Mouse (Mus musculus): ENCODE results near the gene Gm21746. TPM values are rescaled to one million over a fixed set of nuclear protein-coding genes. Genes with fewer than 3 reads are reported as not detected.
"Not testable (repeated sequence)": the region's sequence is repeated elsewhere in the genome, so short reads cannot be mapped to it uniquely, and the experiment has no call there.

Gm21746 gene
- not detected in 2 replicates for total RNA-seq (2014; fragmentation: Nextera tagmentation)
- not detected in 2 replicates for total RNA-seq (2017)
- not detected in 2 replicates for polyA plus RNA-seq (2012)

GRCm38 (mm10) chrY:6237895-6238294 is at the start of gene Gm21746:
Gene Gm21746, minus strand, starts transcription at chrY:6237995.
- not testable (repeated sequence) for H3K9me3 ChIP-seq (replicated peaks); ATAC-seq (ENCODE audit: extremely low read depth, insufficient number of reproducible peaks, low FRiP score, poor library complexity, severe bottlenecking); H3K27me3 ChIP-seq (ENCODE audit: insufficient read depth, low read length); H3K4me3 ChIP-seq (ENCODE audit: low read depth, low read length); H3K36me3 ChIP-seq (replicated peaks); DNase-seq (ENCODE audit: low spot score); H3K4me1 ChIP-seq (ENCODE audit: insufficient read depth, low read depth, low read length)

DNA sequence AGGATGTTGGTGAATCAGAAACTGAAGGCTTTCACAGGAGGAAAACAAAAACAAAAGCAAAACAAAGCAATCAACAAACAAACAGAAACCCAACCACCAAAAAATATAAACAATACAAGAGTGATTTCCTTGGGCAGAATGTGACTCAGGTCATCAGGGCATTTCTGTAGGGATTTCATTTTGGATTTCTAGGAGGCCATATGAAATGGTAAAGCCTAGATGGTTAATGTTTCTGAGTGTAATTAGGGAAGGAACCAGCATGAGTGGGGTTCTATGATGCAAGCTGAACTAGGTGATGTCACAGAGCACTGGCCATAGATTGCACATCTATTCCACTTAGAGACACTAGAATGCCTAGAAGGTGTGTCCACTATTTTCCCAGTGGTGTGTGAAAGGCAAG is 29.0 kb upstream of the Gm21746 start, which contains the start of gene Gm20873:
Gm20873 (plus strand) TSS at position 301 of the 400 bp plus-strand sequence.
- H3K4me3 ChIP-seq (ENCODE audit: low read depth, low read length); H3K9me3 ChIP-seq (replicated peaks); H3K36me3 ChIP-seq (replicated peaks); DNase-seq (ENCODE audit: low spot score); ATAC-seq (ENCODE audit: extremely low read depth, insufficient number of reproducible peaks, low FRiP score, poor library complexity, severe bottlenecking); H3K27me3 ChIP-seq (ENCODE audit: insufficient read depth, low read length); H3K4me1 ChIP-seq (ENCODE audit: insufficient read depth, low read depth, low read length): not testable (repeated sequence)

Other genes starting within 250 kb of the Gm21746 start
- gene Gm20873, start 29.1 kb upstream of the Gm21746 start, total RNA-seq (2014; fragmentation: Nextera tagmentation), result not detected in 2 replicates
- gene Gm20873, start 29.1 kb upstream of the Gm21746 start, total RNA-seq (2017), result not detected in 2 replicates
- gene Gm20873, start 29.1 kb upstream of the Gm21746 start, polyA plus RNA-seq (2012), result not detected in 2 replicates